Mouse (Mus musculus) intestine, embryonic 14.5 days (tissue): ENCODE results near the gene Ssr2. TPM values are rescaled to one million over a fixed set of nuclear protein-coding genes. Genes with fewer than 3 reads are reported as not detected.

ENCODE experiments used
- ATAC-seq: fragments of 200-750 bp; cut with Nextera tagmentation; replicated peaks from 2 replicates; pipeline ENCODE4 v1.8.0; 2017; ENCODE audit warnings: low read depth, moderate number of reproducible peaks, moderate TSS enrichment, moderate library complexity; ENCODE audit not compliant: low FRiP score, low TSS enrichment
- DNase-seq: peaks from one replicate; pipeline ENCODE4 v3.0.0-alpha.2; 2018; ENCODE audit warnings: low spot score
- H3K27ac ChIP-seq: fragments of 300-500 bp; sonication (generic); 2 replicates; pipeline ENCODE4 v1.5.1; 2014; ENCODE audit warnings: low read depth, mild to moderate bottlenecking, control low read depth
- H3K27me3 ChIP-seq: fragments of 300-500 bp; sonication (generic); replicated peaks from 2 replicates; pipeline ENCODE4 v1.6.1; 2014; ENCODE audit warnings: low read length, control low read depth; ENCODE audit not compliant: control insufficient read depth, insufficient read depth
- H3K36me3 ChIP-seq: fragments of 300-500 bp; sonication (generic); 2 replicates; pipeline ENCODE4 v1.6.1; 2014; ENCODE audit warnings: low read length, control low read depth; ENCODE audit not compliant: control insufficient read depth, insufficient read depth
- H3K4me1 ChIP-seq: fragments of 300-500 bp; sonication (generic); replicated peaks from 2 replicates; pipeline ENCODE4 v1.6.1; 2014; ENCODE audit warnings: low read length, control low read depth, mixed read lengths; ENCODE audit not compliant: control insufficient read depth, insufficient read depth
- H3K4me2 ChIP-seq: fragments of 300-500 bp; sonication (generic); 2 replicates; pipeline ENCODE4 v1.6.1; 2014; ENCODE audit warnings: low read length
- H3K4me3 ChIP-seq: fragments of 300-500 bp; sonication (generic); 2 replicates; pipeline ENCODE4 v1.5.1; 2014; ENCODE audit warnings: low read depth, low read length, control low read depth, mixed read lengths
- H3K9ac ChIP-seq: fragments of 300-500 bp; sonication (generic); 2 replicates; pipeline ENCODE4 v1.6.1; 2014; ENCODE audit warnings: mild to moderate bottlenecking, low read length
- H3K9me3 ChIP-seq: fragments of 300-500 bp; sonication (generic); 2 replicates; pipeline ENCODE4 v1.6.1; 2016; ENCODE audit warnings: low read length, control low read depth; ENCODE audit not compliant: control insufficient read depth
- WGBS: fragments of 180-500 bp; shearing (Covaris S2); extraction: QIAGEN DNeasy Blood & Tissue Kit; methylation state at CpG from one replicate; pipeline ENCODE4 v1.1.7; 2014; 5-methylcytosine and 5-hydroxymethylcytosine counted together
- polyA plus RNA-seq: library from polyadenylated mRNA; unstranded; fragments of >200 nt; fragmentation: Nextera tagmentation; extraction: Ambion mirVana; gene quantifications from 2 replicates; pipeline ENCODE4 v1.2.1, GENCODE M21; 2014

Gene Ssr2
- polyA plus RNA-seq, 1 experiment from 2014 or later: 290 TPM

- peak within 1 kb of the TSS; percentile 97 for H3K27ac ChIP-seq
- peak within 1 kb of the TSS; percentile 97 for H3K4me3 ChIP-seq
- H3K27me3 ChIP-seq: no peaks in the 10 kb centered on the region
- peak within 1 kb of the TSS; percentile 96 for H3K9ac ChIP-seq
- H3K4me1 ChIP-seq: peaks cover 64% of the 10 kb centered on the region
- ATAC-seq (no peak), DNase-seq (no peak)
- peaks cover 23% of the 10 kb centered on the region for H3K36me3 ChIP-seq
- no peaks in the 10 kb centered on the region for H3K9me3 ChIP-seq
- 0% methylated on average over 10 of the region's 31 CpGs for WGBS
- H3K4me2 ChIP-seq: peak within 1 kb of the TSS; percentile 96
Observed at GRCm38 (mm10) chr3:88532299-88532674, 43.4 kb upstream of the Ssr2 start, which contains the start of gene Mex3a. Gene Mex3a (plus strand): TSS chr3:88532395.

GRCm38 (mm10) chr3:88532689-88533511, 42.8 kb upstream of the Ssr2 start:
- Histone ChIP-seq H3K4me1 (peaks cover 64% of the 10 kb centered on the region), H3K9me3 (no peaks in the 10 kb centered on the region), H3K36me3 (peaks cover 29% of the 10 kb centered on the region), H3K4me2 (peak overlapping the region; percentile 96), H3K9ac (peak overlapping the region; percentile 96), H3K27me3 (no peaks in the 10 kb centered on the region), H3K27ac (peak overlapping the region; percentile 97), H3K4me3 (peak overlapping the region; percentile 97)
- DNase-seq (peak; percentile 81), ATAC-seq (peak; percentile 18)
- WGBS: under 1% methylated on average over 36 of the region's 40 CpGs

- Histone ChIP-seq H3K27ac (peak overlapping the region; percentile 97), H3K36me3 (peaks cover 37% of the 10 kb centered on the region), H3K27me3 (no peaks in the 10 kb centered on the region), H3K4me2 (peak overlapping the region; percentile 96), H3K4me3 (peak overlapping the region; percentile 97), H3K4me1 (peaks cover 65% of the 10 kb centered on the region), H3K9me3 (no peaks in the 10 kb centered on the region), H3K9ac (peak overlapping the region; percentile 96)
- ATAC-seq: no peak
- DNase-seq: no peak
- 2% methylated on average over 5 of the region's 5 CpGs for WGBS
Observed at GRCm38 (mm10) chr3:88533706-88534105, 42.0 kb upstream of the Ssr2 start.

- Histone ChIP-seq H3K4me1 (peaks cover 54% of the 10 kb centered on the region), H3K4me2 (peak overlapping the region; percentile 96), H3K9me3 (no peaks in the 10 kb centered on the region), H3K4me3 (peak overlapping the region; percentile 97; the same call in 1 of the 2 replicates), H3K36me3 (peaks cover 47% of the 10 kb centered on the region), H3K27ac (no peak overlapping the region), H3K27me3 (no peaks in the 10 kb centered on the region), H3K9ac (peak overlapping the region; percentile 96)
- WGBS: 22% methylated on average over 3 of the region's 3 CpGs
- no peak for DNase-seq
- ATAC-seq: no peak
Observed at GRCm38 (mm10) chr3:88535005-88535404, 40.7 kb upstream of the Ssr2 start.

DNA sequence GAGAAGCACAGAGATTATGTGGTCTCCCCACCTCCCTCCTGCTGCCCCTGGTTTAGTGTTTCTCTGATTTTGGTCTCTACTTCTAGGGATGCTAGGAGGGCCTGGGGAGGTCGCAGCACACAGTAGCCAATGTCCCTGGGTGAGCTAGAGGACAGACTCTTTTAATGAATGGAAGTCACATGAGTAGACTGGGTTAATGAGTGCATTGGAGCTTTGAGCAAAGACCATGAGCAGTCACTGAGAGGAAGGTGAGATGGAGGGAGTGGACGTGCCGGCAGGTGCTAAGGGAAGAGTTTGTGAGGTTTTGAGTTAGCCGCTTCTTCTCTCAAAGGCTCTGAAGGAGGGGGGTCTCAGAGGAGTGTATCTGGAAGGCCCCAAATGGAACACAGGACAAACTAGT, 40.1 kb upstream of the Ssr2 start:
- Histone ChIP-seq H3K9ac (peak overlapping the region; percentile 96), H3K27ac (no peak overlapping the region)
- no peak for ATAC-seq

GRCm38 (mm10) chr3:88536103-88536930, 39.4 kb upstream of the Ssr2 start:
- H3K4me3 ChIP-seq: peak overlapping the region; percentile 97
- ATAC-seq (peak; percentile 10; the same call in 1 of the 2 replicates), DNase-seq (peak; percentile 81)
- H3K9me3 ChIP-seq: no peaks in the 10 kb centered on the region
- H3K36me3 ChIP-seq: peaks cover 60% of the 10 kb centered on the region
- H3K27ac ChIP-seq: peak overlapping the region; percentile 51; the same call in 1 of the 2 replicates
- H3K4me2 ChIP-seq: peak overlapping the region; percentile 96
- peaks cover 49% of the 10 kb centered on the region for H3K4me1 ChIP-seq
- H3K9ac ChIP-seq: peak overlapping the region; percentile 29
- no peaks in the 10 kb centered on the region for H3K27me3 ChIP-seq
- WGBS: 8% methylated on average over 63 of the region's 64 CpGs

More for the DNA sequence above, 40.1 kb upstream of the Ssr2 start:
- no peak for DNase-seq
- 48% methylated on average over 4 of the region's 4 CpGs for WGBS
- Histone ChIP-seq H3K4me1 (peaks cover 49% of the 10 kb centered on the region), H3K4me3 (peak overlapping the region; percentile 97; the same call in 1 of the 2 replicates), H3K4me2 (peak overlapping the region; percentile 96), H3K9me3 (no peaks in the 10 kb centered on the region), H3K36me3 (peaks cover 52% of the 10 kb centered on the region), H3K27me3 (no peaks in the 10 kb centered on the region)

DNA sequence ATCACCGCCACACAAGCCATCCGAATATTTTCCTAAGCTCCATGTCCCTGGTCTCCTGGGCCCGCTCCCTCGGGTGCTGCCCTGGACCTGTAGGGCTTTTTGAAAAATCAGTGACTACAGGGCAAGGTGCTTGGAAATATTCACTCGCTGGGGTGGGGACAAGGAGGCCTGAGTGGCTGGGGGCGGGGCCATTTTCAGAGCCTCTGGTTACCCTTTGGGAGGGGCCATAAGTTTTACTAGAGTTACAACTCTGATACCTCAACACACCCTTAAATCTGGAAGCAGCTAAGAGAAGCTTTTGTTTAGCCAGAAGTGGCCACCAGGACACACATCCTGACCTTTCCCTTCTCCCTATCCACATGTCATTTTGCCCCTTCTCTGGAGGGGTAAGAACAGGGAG, 38.5 kb upstream of the Ssr2 start:
- no peak overlapping the region for H3K27ac ChIP-seq
- no peak overlapping the region for H3K4me3 ChIP-seq
- peaks cover 49% of the 10 kb centered on the region for H3K4me1 ChIP-seq
- WGBS: 74% methylated on average over 6 of the region's 6 CpGs
- peak overlapping the region; percentile 10; the same call in 1 of the 2 replicates for H3K9ac ChIP-seq
- no peaks in the 10 kb centered on the region for H3K9me3 ChIP-seq
- peaks cover 63% of the 10 kb centered on the region for H3K36me3 ChIP-seq
- peak overlapping the region; percentile 96 for H3K4me2 ChIP-seq
- H3K27me3 ChIP-seq: no peaks in the 10 kb centered on the region
- no peak for ATAC-seq
- no peak for DNase-seq

- H3K27ac ChIP-seq: no peak overlapping the region
- H3K36me3 ChIP-seq: peaks cover 66% of the 10 kb centered on the region
- H3K4me3 ChIP-seq: no peak overlapping the region
- peaks cover 49% of the 10 kb centered on the region for H3K4me1 ChIP-seq
- WGBS: 60% methylated on average over 9 of the region's 9 CpGs
- ATAC-seq (no peak), DNase-seq (no peak)
- H3K27me3 ChIP-seq: no peaks in the 10 kb centered on the region
- H3K9ac ChIP-seq: no peak overlapping the region
- H3K4me2 ChIP-seq: no peak overlapping the region
- H3K9me3 ChIP-seq: no peaks in the 10 kb centered on the region
Observed at GRCm38 (mm10) chr3:88538271-88539145, 37.2 kb upstream of the Ssr2 start.
